Mouse (Mus musculus) v-Abl transformed pro-B cells (cell line): ENCODE results near the gene Sorcs2.

Experiments
- in situ Hi-C, 2 experiments: fragments of 400-800 bp; cut with MboI; formaldehyde crosslinking; loops; one replicate each; pipeline ENCODE4 v1.15.1; 2025; ENCODE audit not compliant: unreplicated experiment in 2 of 2

Sorcs2 gene

DNA sequence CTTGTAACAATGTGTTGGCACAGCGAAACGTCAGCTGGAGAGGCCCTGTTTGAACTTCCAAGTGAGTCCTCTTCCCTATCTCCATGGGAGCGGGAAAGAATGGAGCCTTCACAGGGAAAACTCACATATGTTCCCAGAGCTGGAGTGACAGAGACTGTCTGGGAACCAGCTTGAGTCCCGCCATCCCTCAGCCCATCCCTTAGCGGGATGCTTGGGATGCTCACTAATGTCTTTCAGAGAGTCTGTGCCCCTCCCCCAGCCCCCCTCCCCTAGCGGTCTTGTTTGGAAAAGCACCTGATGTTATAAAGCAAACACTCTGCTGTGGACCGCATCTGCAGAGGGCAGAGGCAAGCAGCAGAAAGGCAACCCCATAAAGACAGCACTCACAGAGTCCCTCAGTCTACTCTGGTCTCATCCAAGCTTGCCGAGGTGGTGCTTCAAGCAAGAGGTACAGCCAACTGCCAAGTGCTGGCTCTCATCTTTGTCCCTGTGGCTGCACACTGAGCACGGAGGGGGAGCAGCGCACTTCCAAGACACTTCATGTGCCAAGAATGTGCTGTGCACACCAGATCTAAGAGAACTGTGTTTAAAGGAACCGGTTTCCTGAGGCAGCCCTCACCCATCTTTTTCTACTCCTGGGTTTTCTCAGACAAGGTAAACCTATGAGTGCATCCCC lies 3.0 kb downstream of the Sorcs2 start:
- in situ Hi-C loops, result loop anchor here (5.0 to 25.0 kb wide), 6 partner anchors 73 to 667 kb away; no protein-coding TSS in a partner anchor

DNA sequence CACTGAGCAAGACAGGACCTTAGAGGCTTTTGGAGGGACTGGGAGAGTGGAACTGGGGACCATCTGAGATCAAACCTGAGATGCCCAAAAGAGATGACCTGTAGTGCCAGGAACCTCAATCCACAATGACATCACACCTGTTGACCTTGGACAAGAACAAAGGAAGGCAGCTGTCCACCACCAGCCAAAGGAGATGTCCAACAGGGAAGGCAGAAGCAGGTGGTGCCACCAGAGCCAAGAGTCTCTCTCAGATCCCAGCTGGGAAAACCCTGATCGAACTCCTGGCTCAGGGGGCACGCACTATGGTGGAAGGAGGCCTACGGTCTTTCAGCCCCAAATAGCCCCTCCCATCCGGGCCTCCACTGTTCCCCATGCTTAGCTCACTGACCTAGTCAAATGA lies 6.2 kb downstream of the Sorcs2 start:
- in situ Hi-C loops, result loop anchor here in 1 of 2 experiments (25.0 kb wide), 1 partner anchor 671 kb away; no protein-coding TSS in a partner anchor

GRCm38 (mm10) chr5:36390591-36390927 lies 7.4 kb downstream of the Sorcs2 start:
- in situ Hi-C loops, result loop anchor here in 1 of 2 experiments (25.0 kb wide), 1 partner anchor 672 kb away; no protein-coding TSS in a partner anchor

DNA sequence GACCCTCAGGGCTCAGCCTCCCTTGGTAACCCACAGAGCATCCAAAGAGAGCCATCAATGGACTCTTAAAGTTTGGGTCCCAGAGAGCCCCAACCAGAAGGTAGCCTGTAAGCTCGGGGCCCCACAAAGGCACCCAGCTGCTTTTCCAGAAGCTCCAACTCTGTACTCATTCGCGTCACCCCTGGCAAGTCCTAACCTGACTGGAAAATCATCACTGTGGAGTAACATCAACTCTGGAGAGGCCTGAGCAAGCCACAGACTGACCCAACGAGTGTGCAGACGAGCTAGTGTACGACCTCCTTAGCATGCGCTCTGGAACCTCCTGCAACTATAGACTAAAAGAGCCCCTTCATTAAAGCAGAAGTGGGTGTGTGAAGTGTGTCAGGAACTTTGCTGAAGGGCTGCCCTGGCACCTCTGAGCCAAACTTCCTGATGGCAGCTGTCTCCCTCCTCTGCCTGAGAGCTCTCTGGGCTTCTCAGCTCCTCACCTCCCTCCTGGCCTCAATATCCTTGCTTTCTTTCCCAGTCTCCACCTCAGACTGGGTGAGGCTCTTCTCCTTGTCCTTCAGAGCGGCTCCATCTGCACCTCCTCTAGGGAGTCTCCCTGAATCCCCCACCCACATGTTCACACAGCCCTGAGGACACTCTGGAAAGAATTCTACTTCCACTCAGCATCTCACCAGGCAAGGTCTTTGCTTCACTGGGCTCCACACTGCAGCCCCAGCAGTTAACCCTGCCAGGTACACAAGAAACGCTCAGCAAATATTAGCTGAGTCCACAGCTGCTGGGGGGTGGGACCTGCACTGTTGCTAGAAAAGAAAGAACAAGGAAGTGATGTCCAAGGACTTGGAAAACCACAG lies 8.0 kb downstream of the Sorcs2 start:
- in situ Hi-C loops, result loop anchor here in 1 of 2 experiments (25.0 kb wide), 1 partner anchor 672 kb away; no protein-coding TSS in a partner anchor

GRCm38 (mm10) chr5:36385062-36385461 lies 12.9 kb downstream of the Sorcs2 start:
- in situ Hi-C loops, result loop anchor here in 1 of 2 experiments (25.0 kb wide), 1 partner anchor 677 kb away; no protein-coding TSS in a partner anchor

DNA sequence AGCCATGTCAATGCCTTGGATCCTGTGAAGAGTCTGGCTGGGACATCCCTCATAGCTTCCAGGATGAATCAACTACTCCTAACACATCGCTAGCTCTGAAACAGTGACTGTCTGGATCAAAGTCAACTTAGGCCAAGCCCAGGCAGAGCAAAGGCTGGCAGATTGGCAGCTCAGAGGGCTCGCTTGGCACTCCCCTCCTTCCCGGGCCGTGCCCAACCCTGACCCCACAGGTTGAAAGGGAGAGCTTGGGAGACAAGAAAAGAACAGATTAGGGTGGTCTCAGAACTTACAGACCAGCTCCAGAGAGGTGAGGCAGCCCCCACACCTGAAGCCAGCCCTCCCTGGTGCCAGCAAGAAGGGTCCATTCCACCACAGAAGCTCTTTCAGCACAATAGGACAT lies 14.5 kb downstream of the Sorcs2 start:
- in situ Hi-C loops, result loop anchor here in 1 of 2 experiments (25.0 kb wide), 1 partner anchor 679 kb away; no protein-coding TSS in a partner anchor

DNA sequence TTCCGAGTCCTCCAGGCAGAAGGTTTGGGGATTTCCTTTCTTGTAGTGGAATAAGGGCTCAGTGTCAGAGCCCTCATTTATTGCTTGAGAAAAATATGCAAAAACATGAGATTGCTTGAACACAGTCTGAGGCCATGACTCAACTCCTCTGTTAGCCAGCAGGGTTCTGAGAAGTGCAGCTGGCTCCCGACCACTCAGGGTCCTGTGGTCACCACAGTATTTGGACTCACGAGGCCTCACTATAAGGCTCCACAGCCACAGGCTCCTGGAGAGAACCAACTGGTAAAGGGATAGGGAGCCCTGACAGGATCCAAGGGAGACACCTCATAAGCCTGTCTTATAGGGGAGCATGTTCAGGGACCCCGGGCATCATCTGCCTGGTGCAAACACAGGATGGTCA lies 15.2 kb downstream of the Sorcs2 start:
- in situ Hi-C loops, result loop anchor here in 1 of 2 experiments (25.0 kb wide), 1 partner anchor 680 kb away; no protein-coding TSS in a partner anchor

GRCm38 (mm10) chr5:36382134-36382693 lies 15.7 kb downstream of the Sorcs2 start:
- in situ Hi-C loops, result loop anchor here in 1 of 2 experiments (25.0 kb wide), 1 partner anchor 680 kb away; no protein-coding TSS in a partner anchor

- in situ Hi-C loops, result loop anchor here in 1 of 2 experiments (25.0 kb wide), 1 partner anchor 682 kb away; no protein-coding TSS in a partner anchor
Observed at GRCm38 (mm10) chr5:36379938-36380511, 17.9 kb downstream of the Sorcs2 start.

GRCm38 (mm10) chr5:36378370-36378738 lies 19.6 kb downstream of the Sorcs2 start:
- in situ Hi-C loops, result loop anchor here in 1 of 2 experiments (25.0 kb wide), 1 partner anchor 684 kb away; no protein-coding TSS in a partner anchor

GRCm38 (mm10) chr5:36377456-36378369 lies 20.2 kb downstream of the Sorcs2 start:
- in situ Hi-C loops, result loop anchor here in 1 of 2 experiments (25.0 kb wide), 1 partner anchor 685 kb away; no protein-coding TSS in a partner anchor

DNA sequence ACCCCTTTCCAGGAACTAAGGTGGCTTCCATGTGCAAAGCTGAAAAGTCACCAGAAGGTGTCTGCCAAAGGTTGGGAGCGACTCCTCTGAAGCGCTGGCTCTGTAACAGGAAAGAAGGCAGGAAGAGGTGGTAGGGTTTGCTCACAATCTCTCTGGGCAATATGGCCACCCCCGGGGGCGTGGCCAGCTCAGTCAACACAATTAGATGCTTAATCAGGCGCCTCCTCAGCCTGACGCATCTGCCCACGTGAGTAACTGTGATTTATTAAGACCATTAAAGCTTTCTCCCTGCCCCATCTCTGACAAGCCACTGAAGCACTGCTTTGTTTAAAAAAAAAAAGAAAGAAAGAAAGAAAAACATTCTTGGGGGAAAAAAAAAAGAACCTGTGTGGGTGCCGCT lies 22.1 kb downstream of the Sorcs2 start:
- in situ Hi-C loops, result loop anchor here in 1 of 2 experiments (25.0 kb wide), 1 partner anchor 686 kb away; no protein-coding TSS in a partner anchor

- in situ Hi-C loops, result loop anchor here in 1 of 2 experiments (25.0 kb wide), 1 partner anchor 688 kb away; no protein-coding TSS in a partner anchor
Observed at GRCm38 (mm10) chr5:36374221-36375050, 23.5 kb downstream of the Sorcs2 start.

- in situ Hi-C loops, result no loop called here
Observed at GRCm38 (mm10) chr5:36373246-36373891, 24.6 kb downstream of the Sorcs2 start.

GRCm38 (mm10) chr5:36371731-36372130 lies 26.2 kb downstream of the Sorcs2 start:
- in situ Hi-C loops, result no loop called here

- in situ Hi-C loops, result no loop called here
Observed at GRCm38 (mm10) chr5:36369261-36369684, 28.7 kb downstream of the Sorcs2 start.

- in situ Hi-C loops, result no loop called here
Observed at GRCm38 (mm10) chr5:36368511-36369135, 29.3 kb downstream of the Sorcs2 start.
